Mouse (Mus musculus): ENCODE results near the gene Trp53tg5.

GRCm38 (mm10) chr2:164429881-164430615, 43.5 kb downstream of the Trp53tg5 start:
- TF ChIP-seq CTCF (IDR thresholded peaks at IDR 0.05; ENCODE audit: low read depth) (no peak), EP300 (IDR thresholded peaks at IDR 0.05; ENCODE audit: low read depth) (no peak)

Data from heart, postnatal 0 days (tissue).